Mouse (Mus musculus): Measurements from ENCODE around the gene Ppef2. TPM values are rescaled to one million over a fixed set of nuclear protein-coding genes. Genes with fewer than 3 reads are reported as not detected.

Ppef2 gene
- 0.62 and 0.68 TPM in 2 replicates for polyA plus RNA-seq (2015; fragmentation: Nextera tagmentation; extraction: Ambion mirVana)

DNA sequence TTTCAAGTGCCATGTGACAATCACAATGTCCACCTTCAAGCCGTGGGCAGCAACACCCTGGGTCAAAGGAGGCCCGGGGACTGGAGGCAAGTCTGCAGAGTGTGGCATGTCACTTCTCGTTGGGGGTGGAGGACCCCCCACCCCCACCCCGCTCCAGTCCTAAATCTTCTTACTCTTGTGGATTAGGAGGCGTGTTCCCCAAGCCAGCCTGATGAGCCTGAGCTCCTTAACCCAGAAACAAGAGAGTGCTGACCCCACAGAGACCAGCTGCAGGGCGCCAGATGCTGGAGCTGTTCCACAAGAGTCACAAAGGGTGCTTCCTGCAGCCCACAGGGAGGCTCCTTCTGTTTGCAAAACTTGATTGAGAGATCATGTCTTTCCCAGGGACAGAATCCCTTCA lies at the start of gene Ppef2:
Gene Ppef2, minus strand, starts transcription at position 61 of the 400 bp plus-strand sequence.
- WGBS, result 14% methylated on average over 6 of the region's 6 CpGs

DNA sequence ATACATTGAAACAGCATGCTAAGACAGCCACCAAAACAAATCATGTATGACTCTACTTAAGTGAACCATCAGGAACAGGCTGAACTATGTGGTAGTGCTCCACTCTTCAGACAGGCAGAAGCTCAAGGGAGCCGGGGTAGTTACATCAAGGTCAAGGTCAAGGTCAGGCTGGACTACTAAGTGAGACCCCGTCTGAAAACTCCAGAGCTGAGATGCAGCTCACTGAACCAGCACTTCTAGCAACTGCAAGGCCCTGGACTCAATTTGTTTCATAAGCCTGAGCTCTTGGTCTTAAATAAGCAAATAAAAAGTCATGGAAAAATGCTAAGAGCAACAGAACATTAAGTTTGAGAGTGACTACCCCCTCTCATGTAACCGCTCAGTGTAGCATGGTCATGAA lies 48.2 kb upstream of the Ppef2 start:
- H3K4me1 ChIP-seq (ENCODE audit: control insufficient read depth, insufficient read depth, low read depth, low read length), result peaks cover 10% of the 10 kb centered on the region
- no peak for ATAC-seq
- no peak overlapping the region for H3K27ac ChIP-seq (ENCODE audit: low read depth, low read length)
- H3K4me2 ChIP-seq (ENCODE audit: low read length), result no peak overlapping the region
- WGBS, result 90% methylated on average over 3 of the region's 3 CpGs
- peaks cover 45% of the 10 kb centered on the region for H3K36me3 ChIP-seq (ENCODE audit: control insufficient read depth, insufficient read depth, low read length)
- H3K9me3 ChIP-seq (ENCODE audit: control insufficient read depth, low read length), result no peaks in the 10 kb centered on the region
- no peak overlapping the region for H3K4me3 ChIP-seq (ENCODE audit: low read length)
- no peaks in the 10 kb centered on the region for H3K27me3 ChIP-seq (replicated peaks; ENCODE audit: control insufficient read depth, insufficient read depth, low read length)
- no peak overlapping the region for H3K9ac ChIP-seq (ENCODE audit: low read depth, low read length)

More for the DNA sequence above, at the start of gene Ppef2:
- no peak for ATAC-seq
- Histone ChIP-seq H3K4me3 (ENCODE audit: low read length) (no peak within 1 kb of the TSS), H3K4me2 (ENCODE audit: low read length) (no peak within 1 kb of the TSS), H3K4me1 (ENCODE audit: control insufficient read depth, insufficient read depth, low read depth, low read length) (peaks cover 5% of the 10 kb centered on the region; the same call in 1 of the 2 replicates), H3K36me3 (ENCODE audit: control insufficient read depth, insufficient read depth, low read length) (no peaks in the 10 kb centered on the region), H3K27me3 (replicated peaks; ENCODE audit: control insufficient read depth, insufficient read depth, low read length) (no peaks in the 10 kb centered on the region), H3K9me3 (ENCODE audit: control insufficient read depth, low read length) (no peaks in the 10 kb centered on the region), H3K27ac (ENCODE audit: low read depth, low read length) (no peak within 1 kb of the TSS), H3K9ac (ENCODE audit: low read depth, low read length) (no peak within 1 kb of the TSS)

DNA sequence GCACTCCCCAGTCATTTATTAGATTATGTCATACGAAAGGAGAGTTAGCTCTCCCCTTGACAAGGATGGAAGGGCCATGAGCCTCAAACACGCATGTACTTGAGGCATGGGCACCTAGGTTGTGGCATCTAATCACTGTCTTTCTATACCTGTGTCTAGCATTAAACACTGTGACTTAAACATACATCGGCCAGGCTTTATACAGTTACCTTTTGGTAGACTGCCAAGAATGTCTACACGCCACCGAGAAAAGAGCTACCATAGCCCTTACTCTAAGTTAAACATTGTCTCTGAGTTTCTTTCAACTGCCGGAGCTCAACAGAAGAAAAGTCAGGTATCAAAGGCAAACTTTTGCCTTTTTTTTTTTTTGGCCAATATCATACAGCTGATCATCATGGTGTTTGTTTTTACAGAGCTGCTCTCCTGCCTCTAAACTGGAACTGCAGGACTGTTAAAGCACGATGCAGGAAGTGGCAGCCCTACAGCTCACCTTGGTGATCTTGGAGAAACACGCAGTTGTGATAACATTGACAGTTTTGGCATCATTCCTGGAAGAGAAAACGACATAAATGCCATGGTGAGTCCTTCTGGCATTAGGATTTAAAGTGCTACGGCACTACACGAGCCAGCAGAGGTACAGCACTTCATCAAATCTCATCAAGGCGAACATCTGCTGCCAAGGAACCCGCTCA lies 46.2 kb upstream of the Ppef2 start:
- Histone ChIP-seq H3K4me3 (ENCODE audit: low read length) (no peak overlapping the region), H3K27me3 (replicated peaks; ENCODE audit: control insufficient read depth, insufficient read depth, low read length) (no peaks in the 10 kb centered on the region), H3K9me3 (ENCODE audit: control insufficient read depth, low read length) (no peaks in the 10 kb centered on the region), H3K36me3 (ENCODE audit: control insufficient read depth, insufficient read depth, low read length) (peaks cover 58% of the 10 kb centered on the region), H3K4me1 (ENCODE audit: control insufficient read depth, insufficient read depth, low read depth, low read length) (no peaks in the 10 kb centered on the region), H3K27ac (ENCODE audit: low read depth, low read length) (no peak overlapping the region), H3K4me2 (ENCODE audit: low read length) (no peak overlapping the region), H3K9ac (ENCODE audit: low read depth, low read length) (no peak overlapping the region)
- WGBS, result 90% methylated on average over 13 of the region's 13 CpGs
- ATAC-seq, result no peak

DNA sequence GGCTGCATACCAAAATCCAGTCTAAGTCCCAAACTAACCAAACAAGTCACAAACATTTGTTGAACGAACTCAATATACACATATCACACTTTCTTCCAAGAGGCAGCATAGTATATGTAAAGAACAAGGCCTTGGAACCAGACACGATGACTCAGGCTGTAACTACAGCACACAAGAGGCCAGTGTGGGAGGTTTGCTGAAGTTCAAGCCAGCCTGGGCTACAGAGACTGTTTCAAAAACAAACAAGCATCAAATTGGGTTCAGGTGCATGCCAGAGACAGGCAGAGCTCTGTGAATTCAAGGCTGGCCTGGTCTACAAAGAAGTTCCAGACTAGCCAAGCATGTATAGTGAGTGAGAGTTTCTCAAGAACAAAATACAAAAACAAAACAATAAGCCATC lies 38.4 kb upstream of the Ppef2 start:
- H3K4me1 ChIP-seq (ENCODE audit: control insufficient read depth, insufficient read depth, low read depth, low read length), result no peaks in the 10 kb centered on the region
- H3K36me3 ChIP-seq (ENCODE audit: control insufficient read depth, insufficient read depth, low read length), result peaks cover 42% of the 10 kb centered on the region
- H3K9ac ChIP-seq (ENCODE audit: low read depth, low read length), result no peak overlapping the region
- no peak for ATAC-seq
- H3K27me3 ChIP-seq (replicated peaks; ENCODE audit: control insufficient read depth, insufficient read depth, low read length), result no peaks in the 10 kb centered on the region
- no peak overlapping the region for H3K4me3 ChIP-seq (ENCODE audit: low read length)
- H3K9me3 ChIP-seq (ENCODE audit: control insufficient read depth, low read length), result no peaks in the 10 kb centered on the region
- H3K4me2 ChIP-seq (ENCODE audit: low read length), result no peak overlapping the region
- no peak overlapping the region for H3K27ac ChIP-seq (ENCODE audit: low read depth, low read length)
- 87% methylated on average over 2 of the region's 2 CpGs for WGBS

GRCm38 (mm10) chr5:92291652-92292414 lies 35.8 kb upstream of the Ppef2 start:
- no peak for ATAC-seq
- Histone ChIP-seq H3K27me3 (replicated peaks; ENCODE audit: control insufficient read depth, insufficient read depth, low read length) (no peaks in the 10 kb centered on the region), H3K4me3 (ENCODE audit: low read length) (no peak overlapping the region), H3K4me2 (ENCODE audit: low read length) (no peak overlapping the region), H3K9ac (ENCODE audit: low read depth, low read length) (no peak overlapping the region), H3K4me1 (ENCODE audit: control insufficient read depth, insufficient read depth, low read depth, low read length) (no peaks in the 10 kb centered on the region), H3K9me3 (ENCODE audit: control insufficient read depth, low read length) (no peaks in the 10 kb centered on the region), H3K36me3 (ENCODE audit: control insufficient read depth, insufficient read depth, low read length) (peaks cover 39% of the 10 kb centered on the region), H3K27ac (ENCODE audit: low read depth, low read length) (no peak overlapping the region)
- 94% methylated on average over 6 of the region's 6 CpGs for WGBS

- ATAC-seq, result no peak
- H3K9ac ChIP-seq (ENCODE audit: low read depth, low read length), result no peak overlapping the region
- H3K36me3 ChIP-seq (ENCODE audit: control insufficient read depth, insufficient read depth, low read length), result peaks cover 37% of the 10 kb centered on the region
- H3K4me2 ChIP-seq (ENCODE audit: low read length), result no peak overlapping the region
- no peaks in the 10 kb centered on the region for H3K9me3 ChIP-seq (ENCODE audit: control insufficient read depth, low read length)
- 86% methylated on average over 6 of the region's 6 CpGs for WGBS
- no peaks in the 10 kb centered on the region for H3K4me1 ChIP-seq (ENCODE audit: control insufficient read depth, insufficient read depth, low read depth, low read length)
- H3K4me3 ChIP-seq (ENCODE audit: low read length), result no peak overlapping the region
- H3K27me3 ChIP-seq (replicated peaks; ENCODE audit: control insufficient read depth, insufficient read depth, low read length), result no peaks in the 10 kb centered on the region
- H3K27ac ChIP-seq (ENCODE audit: low read depth, low read length), result no peak overlapping the region
Measured at GRCm38 (mm10) chr5:92287840-92288239, 31.8 kb upstream of the Ppef2 start.

GRCm38 (mm10) chr5:92283107-92283506 lies 27.0 kb upstream of the Ppef2 start:
- Histone ChIP-seq H3K27me3 (replicated peaks; ENCODE audit: control insufficient read depth, insufficient read depth, low read length) (no peaks in the 10 kb centered on the region), H3K27ac (ENCODE audit: low read depth, low read length) (no peak overlapping the region), H3K36me3 (ENCODE audit: control insufficient read depth, insufficient read depth, low read length) (peaks cover 16% of the 10 kb centered on the region), H3K4me3 (ENCODE audit: low read length) (no peak overlapping the region), H3K4me1 (ENCODE audit: control insufficient read depth, insufficient read depth, low read depth, low read length) (peaks cover 5% of the 10 kb centered on the region), H3K9me3 (ENCODE audit: control insufficient read depth, low read length) (no peaks in the 10 kb centered on the region), H3K4me2 (ENCODE audit: low read length) (no peak overlapping the region), H3K9ac (ENCODE audit: low read depth, low read length) (no peak overlapping the region)
- ATAC-seq, result no peak
- WGBS, result 77% methylated on average over 3 of the region's 3 CpGs

- Histone ChIP-seq H3K9ac (ENCODE audit: low read depth, low read length) (no peak overlapping the region), H3K27me3 (replicated peaks; ENCODE audit: control insufficient read depth, insufficient read depth, low read length) (no peaks in the 10 kb centered on the region), H3K9me3 (ENCODE audit: control insufficient read depth, low read length) (no peaks in the 10 kb centered on the region), H3K27ac (ENCODE audit: low read depth, low read length) (no peak overlapping the region), H3K4me2 (ENCODE audit: low read length) (no peak overlapping the region), H3K4me3 (ENCODE audit: low read length) (no peak overlapping the region), H3K36me3 (ENCODE audit: control insufficient read depth, insufficient read depth, low read length) (peaks cover 10% of the 10 kb centered on the region), H3K4me1 (ENCODE audit: control insufficient read depth, insufficient read depth, low read depth, low read length) (peaks cover 5% of the 10 kb centered on the region)
- WGBS, result 80% methylated on average over 4 of the region's 4 CpGs
- no peak for ATAC-seq
Measured at GRCm38 (mm10) chr5:92282571-92282970, 26.5 kb upstream of the Ppef2 start.

- Histone ChIP-seq H3K27ac (ENCODE audit: low read depth, low read length) (no peak overlapping the region), H3K27me3 (replicated peaks; ENCODE audit: control insufficient read depth, insufficient read depth, low read length) (no peaks in the 10 kb centered on the region), H3K4me1 (ENCODE audit: control insufficient read depth, insufficient read depth, low read depth, low read length) (peaks cover 5% of the 10 kb centered on the region), H3K36me3 (ENCODE audit: control insufficient read depth, insufficient read depth, low read length) (no peaks in the 10 kb centered on the region), H3K4me3 (ENCODE audit: low read length) (no peak overlapping the region), H3K4me2 (ENCODE audit: low read length) (no peak overlapping the region), H3K9me3 (ENCODE audit: control insufficient read depth, low read length) (no peaks in the 10 kb centered on the region), H3K9ac (ENCODE audit: low read depth, low read length) (no peak overlapping the region)
- 88% methylated on average over 10 of the region's 10 CpGs for WGBS
- no peak for ATAC-seq
Measured at GRCm38 (mm10) chr5:92278942-92279537, 23.0 kb upstream of the Ppef2 start.
